Mouse (Mus musculus) retina, postnatal 1 day (tissue): Measurements from ENCODE around the gene Spsb1.
A peak's percentile ranks its signal among the peaks of the same experiment; 100 is the strongest.

Source experiments
- DNase-seq: peaks from one replicate; pipeline ENCODE4 v3.0.0-alpha.2; 2012

Gene Spsb1

DNA sequence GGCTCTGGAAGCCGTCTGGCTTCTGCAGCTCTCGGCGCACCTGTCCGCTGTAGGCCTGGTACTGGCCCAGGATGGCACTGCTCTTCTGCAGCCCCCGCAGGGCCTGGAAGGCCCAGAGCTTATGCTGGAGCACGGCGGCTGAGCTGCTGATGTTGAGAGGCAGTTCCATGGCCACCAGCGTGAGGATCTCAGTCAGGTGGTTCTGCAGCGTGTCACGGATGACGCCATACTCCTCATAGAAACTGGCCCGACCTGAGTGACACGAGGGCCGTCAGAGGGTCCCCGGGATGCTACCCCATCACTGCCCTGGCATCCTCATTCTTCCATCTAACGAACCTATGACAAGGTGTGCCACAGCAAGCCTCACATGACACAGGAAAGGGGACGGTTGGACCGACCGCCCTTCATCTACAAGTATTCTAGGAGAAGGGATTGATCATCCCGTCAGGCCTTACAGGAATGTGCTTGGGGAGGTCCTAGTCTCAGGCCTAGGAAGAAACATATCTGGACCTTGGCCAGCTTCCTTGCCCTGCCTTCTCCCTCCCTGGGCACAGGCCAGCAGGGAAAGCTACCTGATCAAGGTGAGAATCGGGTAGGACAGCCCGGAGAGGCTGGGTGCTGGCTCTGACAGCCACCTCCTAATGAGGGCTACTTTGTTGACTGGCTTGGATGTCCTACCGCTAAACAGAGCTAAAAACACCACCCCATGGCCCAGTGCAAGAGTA is 29.2 kb upstream of the Spsb1 start:
- DNase-seq, result no peak

DNA sequence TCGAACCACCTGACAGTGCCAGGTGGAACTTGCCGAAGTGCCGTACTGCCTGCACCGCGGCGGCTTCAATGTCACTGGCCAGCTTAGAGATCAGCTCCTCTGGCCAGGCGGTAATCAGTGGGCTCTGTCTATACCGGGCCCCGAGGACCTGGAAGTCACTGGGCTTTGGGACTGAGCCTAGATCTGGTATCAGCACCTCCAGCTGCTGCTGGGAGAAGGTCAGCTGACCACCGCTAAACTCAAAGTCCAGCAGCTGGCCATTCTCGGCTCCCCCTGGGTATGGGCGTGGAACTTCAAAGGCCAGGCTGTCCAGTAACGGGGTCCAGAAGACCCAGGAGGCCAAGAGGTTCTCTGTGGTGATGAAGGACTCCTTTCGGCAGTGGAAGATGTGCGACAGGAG is 27.3 kb upstream of the Spsb1 start:
- no peak for DNase-seq

DNA sequence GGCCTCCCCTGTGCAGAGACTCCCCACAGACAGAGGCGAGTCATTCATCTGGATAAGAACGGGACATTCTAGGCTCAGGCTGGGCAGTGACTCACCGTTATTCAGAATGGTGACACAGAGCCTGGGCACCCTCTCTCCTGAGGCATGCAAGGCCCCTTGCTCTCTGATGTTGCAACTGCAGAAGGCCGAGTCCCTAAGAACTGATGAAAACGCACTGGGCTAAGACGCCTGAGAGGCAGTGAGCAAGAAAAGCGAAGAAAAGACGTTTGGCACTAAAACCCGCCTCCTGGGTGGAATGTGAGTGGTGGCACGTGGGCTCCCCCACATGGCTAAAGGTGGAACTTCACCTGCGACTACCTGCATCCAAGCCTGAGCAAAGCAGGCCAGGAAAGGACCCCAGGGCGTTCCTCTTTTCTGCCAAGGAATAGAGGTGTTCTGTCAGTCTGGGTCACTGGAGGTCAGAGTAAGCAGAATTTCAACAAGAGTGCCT is 25.0 kb upstream of the Spsb1 start:
- peak; percentile 86 for DNase-seq

DNA sequence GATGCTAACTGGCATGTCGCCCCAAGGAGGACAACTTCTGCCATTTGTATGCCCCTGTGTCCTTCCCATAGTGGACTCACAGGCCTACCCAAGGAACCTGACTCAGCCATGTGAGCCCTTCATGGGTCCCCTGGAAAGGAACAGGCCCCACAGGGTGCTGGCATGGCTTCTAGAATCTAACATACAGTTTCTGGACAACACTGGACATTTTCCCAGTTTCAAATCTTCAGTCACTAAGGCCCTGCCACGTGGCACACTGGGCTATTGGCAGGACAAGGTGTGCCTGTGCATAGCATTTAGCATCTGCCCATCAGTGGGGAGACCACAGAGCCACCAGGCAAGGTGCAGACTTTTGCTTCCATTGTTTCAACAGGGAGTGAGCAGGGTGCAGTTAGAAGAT is 24.0 kb upstream of the Spsb1 start:
- no peak for DNase-seq

DNA sequence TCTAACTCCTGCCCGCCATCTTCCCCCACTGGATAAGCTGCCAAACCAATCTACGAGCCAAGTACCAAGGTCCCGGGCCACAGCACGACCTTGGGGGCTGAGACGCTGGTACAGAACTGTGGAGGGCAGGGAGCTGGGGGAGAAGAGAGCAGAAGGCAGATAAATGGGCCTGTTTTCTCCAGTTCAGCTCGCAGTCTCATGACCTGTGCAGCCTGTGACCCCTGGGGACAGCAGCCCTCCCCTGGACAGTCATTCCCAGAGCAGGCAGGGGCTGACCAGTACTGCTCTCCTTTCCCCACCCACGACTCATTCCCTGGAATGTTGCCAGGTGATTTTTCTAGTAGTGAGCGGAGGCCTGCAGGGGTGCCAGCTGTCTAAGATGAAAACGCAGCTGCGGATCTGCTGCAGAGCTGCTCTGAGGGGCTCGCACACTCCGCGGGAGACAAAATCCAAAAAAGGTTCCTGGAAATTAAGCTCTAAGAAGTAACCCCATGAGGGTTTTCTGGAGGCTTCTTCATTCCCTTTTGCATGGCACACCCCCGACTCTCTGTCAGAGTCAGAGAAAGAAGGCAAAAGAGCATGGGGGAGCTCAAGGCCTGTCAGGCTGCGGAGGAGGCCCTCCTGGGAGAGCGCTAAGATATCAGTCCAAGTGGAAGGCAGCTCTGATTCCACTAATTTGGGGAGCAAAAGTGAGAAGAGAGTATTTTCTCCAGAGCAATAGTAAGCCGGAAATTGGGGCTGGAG is 23.1 kb upstream of the Spsb1 start:
- peak; percentile 56 for DNase-seq

DNA sequence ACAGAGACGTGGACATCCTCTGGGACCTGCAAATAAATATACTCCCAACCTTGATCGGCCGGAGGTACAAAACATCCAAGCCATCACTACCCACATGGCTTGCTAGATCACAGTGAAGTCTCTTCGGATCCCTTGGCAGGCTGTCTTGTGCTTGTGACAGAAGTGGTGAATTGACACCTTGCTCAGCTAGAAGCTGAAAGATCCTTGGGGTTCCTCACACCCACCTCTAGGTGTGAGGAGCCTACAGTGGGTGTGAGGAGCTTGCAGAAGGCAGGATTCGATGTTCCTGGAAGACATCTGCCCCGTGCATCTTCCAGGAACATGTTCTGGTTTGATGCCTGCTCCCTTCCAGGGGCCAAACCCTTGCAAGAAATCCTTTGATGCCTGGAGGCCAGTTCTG is 22.3 kb upstream of the Spsb1 start:
- no peak for DNase-seq

DNA sequence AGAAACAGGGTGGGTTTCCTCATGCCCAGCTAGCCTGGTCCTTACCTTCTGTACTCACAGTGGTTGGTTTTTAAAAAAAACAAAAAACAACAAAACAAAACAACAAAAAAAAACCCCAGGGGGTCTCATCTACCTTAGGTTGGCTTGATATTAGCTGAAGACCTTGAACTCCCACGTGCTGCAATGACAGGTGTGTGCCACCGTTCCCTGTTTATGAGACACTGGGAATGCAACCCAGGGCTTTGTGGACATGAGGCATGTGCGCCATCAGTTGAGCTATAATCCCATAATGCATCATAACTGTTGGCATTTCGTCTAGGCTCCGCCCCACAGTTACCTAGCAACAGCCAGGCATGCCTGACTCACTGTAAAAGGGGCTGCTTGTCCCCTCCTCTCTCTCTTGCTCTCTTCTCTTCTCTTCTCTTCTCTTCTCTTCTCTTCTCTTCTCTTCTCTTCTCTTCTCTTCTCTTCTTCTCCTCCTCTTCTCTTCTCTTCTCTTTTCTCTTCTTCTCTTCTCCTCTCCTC is 20.9 kb upstream of the Spsb1 start:
- DNase-seq, result peak; percentile 55

DNA sequence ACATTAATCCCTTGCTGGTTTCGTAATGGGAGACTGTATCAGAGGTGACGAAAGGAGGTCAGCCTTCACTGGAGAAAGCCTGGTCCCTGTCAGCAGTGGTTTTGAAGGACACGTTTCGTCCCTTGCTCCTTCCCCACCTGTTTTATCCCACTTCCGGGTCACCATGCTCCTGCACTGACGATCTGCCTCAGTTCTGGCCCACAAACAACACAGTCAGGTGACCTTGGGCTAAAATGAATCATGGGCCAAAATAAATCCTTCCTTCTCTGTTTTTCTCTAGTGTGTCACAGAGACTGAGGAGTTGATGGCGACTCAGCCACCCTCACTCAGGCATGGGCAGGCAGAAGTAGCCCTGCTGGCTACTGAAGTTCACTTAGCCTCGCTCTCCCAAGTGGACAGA is 20.4 kb upstream of the Spsb1 start:
- no peak for DNase-seq

DNA sequence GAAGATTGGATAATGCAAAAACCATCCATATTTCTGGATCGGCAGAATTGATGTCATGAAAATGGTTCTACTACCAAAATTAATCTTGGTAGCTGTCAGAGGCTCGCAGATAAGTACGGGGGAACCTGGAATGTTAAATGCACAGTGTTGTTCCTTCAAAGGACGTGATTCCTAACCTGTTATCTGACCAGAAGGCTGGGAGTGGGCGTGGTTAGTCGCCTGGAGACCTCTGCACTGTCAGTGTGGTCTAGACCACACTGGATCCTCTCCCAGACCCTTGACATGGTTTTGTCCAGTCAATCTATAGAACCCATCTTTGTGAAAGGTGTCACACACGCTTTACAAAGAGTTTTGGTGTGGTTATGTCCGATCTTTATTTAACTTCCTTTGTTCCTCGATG is 16.6 kb upstream of the Spsb1 start:
- no peak for DNase-seq

DNA sequence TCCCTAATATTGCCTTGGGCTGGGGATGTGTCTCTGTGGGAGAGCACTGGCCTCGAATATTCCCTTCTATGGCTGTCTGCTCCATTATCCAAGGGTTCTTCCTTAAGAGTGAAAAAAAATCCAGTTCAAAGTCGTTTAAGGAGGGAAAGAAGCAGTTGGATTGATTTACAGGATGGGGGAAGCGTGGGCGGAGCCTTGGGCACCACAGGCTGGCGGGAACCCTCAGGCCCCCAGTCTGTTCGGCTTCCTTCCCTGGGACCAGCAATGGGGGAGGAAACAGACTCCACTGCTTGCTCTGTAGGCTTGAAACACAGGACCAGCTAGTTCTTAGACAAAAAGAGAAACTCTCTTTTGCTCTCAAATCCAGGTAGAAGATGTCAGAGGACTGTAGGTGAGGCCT is 13.7 kb upstream of the Spsb1 start:
- DNase-seq, result no peak

DNA sequence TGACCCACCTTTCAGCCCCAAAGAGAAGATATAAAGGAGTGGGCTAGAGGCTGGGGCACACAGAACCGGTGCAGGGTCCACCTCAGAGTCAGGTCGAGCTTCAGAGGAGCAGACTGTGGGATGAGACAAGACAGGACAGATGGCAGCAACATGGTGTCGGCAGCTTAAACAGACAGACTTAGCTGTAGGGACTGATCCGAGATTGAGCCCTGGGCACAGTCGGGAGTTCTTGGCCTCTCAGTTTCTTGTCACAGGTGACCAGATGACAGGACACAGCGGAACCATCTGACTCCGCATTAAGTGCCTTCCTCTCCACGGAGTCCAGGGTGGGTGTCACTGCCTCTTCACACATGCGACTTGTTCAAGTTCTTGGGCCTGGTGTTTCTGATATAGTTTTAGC is 12.1 kb upstream of the Spsb1 start:
- DNase-seq, result no peak

DNA sequence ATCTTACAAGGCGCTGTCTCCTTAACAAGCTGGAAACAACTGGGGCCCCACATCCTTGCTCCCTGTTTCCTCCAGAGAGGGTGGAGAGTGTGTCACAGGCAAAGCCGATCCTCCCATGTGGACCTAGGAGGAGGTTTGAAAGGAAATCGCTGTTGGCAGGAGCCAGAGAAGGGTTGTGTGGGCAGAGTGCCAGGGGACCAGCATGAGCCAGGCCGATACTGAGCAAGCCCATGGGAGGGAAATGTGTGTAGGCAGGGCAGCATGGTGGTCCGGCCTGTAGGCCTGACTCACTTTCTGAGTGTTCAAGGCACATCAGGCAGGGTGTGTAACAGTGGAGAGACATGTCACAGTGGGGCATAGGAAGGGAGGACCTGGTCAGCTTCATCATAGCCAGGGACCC is 11.4 kb upstream of the Spsb1 start:
- DNase-seq, result no peak

DNA sequence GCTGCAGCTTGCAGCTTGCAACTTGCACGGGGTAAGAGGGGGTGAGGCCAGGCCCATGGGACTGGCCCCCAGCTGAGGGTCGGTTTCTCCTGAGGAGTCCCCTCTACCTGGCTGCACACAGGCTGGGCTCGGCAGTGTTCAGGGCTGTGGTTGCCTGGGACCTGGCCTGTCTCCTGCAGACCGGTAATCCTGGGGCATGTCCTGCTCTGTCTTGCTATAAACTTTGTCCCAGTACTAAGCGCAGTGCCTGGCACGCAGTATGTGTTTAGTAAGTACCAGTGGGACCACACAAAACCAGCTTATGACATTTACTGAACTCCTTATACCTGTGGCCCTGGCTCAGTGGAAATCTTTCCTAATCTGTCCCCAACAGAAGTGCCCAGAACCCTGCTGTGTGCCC is 10.8 kb upstream of the Spsb1 start:
- DNase-seq, result no peak

DNA sequence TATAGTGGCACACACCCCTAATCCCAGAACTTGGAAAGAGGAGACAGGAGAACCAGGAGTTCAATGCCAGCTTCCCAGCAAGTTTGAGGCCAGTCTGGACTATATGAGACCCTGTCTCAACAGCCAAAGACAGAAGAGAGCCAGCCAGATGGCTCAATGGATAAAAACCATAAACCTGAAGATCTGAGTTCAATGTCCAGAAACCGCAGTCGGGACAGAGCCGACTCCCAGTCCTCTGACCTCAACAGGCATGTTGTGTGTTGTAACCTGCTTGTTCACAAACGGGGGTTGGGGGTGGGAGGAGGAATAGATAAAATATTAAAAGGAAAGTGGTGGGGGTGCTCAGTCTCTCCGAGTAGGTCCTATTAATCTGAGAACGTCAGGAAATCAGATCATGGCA is 10.4 kb upstream of the Spsb1 start:
- no peak for DNase-seq

DNA sequence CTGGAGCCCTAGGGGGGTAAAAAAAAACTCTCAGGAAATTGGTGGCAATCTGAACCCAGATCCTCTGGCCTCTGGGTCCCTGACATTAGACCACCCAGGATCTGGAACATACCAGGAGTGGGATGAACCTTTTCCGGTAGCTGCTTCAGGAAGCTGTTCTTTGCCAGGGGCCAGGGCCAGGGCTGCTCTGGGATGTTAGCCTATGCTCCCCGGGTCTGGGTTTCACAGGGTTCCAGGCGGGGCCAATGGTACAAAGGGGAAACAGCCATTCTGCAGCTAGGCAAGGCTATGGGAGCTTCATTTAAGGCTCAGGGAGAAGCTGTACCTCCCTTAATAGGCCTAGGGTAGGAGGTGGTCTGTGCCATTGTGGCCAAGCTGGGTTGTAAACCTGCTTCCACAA is 9.9 kb upstream of the Spsb1 start:
- DNase-seq, result no peak

DNA sequence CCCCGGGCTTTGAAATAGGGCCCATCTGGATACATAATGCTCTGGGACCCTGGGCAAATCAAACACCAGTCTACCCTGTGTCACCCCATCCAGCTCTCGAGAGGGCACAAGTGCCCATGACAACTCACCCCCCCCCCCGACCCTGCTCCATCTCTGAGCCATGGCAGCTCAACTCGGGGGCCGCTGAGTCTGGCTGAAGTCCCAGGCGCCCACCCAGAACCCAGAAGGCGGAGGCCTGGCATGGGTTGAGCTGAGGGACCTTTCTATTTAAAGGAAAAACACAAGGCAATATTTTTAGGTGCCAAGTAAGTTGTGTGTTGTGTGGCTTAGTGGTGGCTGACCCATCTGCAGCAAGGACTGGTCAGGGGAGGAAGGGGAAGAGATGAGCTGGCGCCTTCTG is 9.4 kb upstream of the Spsb1 start:
- no peak for DNase-seq

DNA sequence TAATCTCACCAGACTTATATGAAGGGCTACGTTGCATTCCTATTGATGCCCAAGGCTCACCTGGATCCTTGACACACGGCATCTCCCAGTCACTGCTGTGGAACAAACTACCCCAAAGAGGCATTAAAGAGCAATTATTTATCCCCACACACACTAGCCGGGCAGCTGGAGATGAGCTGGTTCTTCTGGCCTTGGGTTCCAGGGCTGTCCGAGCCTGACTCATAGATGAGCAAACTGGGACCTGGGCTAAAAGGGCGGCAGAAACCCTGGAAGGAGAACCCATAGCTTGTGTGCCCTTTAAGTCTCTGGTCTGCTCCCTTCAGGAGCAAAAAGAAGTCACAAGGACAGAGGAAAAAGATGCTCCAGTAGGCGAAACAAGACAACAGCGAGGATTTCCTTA is 5.5 kb upstream of the Spsb1 start:
- DNase-seq, result no peak

DNA sequence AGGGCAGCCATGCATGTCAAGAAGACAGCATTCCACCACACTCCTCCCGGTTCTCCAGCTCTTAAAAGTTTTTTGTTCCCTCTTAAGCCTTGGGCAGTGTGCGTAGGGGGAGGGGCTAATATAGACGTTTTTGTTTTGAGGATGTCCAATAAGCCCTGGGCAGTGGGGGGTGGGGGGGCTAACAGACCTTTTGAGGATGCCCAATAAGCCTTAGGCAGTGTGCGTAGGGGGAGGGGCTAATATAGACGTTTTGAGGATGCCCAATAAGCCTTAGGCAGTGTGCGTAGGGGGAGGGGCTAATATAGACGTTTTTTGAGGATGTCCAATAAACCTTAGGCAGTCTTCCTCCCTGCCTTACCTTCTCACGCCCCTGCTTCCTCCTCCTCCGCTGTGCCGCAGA is 5.0 kb upstream of the Spsb1 start:
- DNase-seq, result no peak

DNA sequence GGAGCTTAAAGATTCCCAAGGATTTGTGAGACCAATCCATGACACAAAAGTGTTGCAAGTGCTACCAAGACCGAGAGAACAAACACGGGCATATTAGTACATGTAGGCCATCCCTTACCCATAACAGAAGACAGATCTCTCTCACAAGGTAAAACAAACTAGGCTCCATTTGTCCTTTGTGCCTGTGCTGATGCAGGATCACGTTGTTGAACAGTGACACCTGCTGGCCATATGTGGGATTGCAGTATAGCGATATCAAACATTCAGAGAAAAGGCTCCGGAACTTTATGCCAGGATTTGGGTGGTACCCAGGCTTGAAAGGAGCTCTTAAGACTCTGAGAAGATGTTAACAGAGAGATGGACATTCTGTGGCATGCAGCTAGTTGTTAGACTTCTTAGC is 3.7 kb upstream of the Spsb1 start:
- peak; percentile 88 for DNase-seq

DNA sequence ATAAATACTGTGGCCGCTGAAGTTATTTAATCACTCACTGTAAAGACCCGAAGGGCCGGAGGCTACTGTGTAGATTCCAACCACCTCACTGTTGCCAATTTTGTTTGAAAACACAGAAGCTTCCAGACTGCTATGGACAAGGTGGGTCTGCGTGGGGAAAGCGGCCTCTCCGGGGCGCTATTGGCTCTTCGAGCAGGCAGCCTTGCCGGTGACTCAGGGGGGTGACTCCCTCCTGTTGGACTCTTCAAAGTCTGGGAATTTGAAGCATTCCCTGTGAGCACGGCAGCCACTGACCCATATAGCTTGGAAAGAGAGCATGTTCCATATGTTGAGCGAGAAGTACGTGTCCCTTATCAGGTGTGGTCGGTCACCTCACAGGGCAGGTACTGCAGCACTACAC is 1.2 kb upstream of the Spsb1 start:
- DNase-seq, result no peak

DNA sequence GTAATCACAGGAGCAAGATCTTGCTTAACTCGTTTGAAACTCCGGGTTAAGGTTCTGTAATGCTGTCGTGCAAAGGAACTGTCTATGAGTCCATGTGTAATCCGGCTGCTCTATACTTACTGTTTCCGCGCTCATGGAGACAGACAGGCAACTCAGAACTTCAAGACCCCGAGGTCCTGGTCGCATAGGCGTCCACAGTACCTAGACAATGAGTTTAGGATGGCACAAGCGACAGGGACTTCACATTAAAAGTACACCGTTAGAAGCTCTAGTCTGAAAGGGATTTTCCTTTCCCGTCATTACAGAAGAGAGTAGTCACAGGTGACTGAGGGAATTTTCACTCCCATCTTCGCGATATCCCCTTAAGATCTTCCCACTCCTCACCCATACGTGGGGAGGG is 788 bp upstream of the Spsb1 start:
- DNase-seq, result no peak

DNA sequence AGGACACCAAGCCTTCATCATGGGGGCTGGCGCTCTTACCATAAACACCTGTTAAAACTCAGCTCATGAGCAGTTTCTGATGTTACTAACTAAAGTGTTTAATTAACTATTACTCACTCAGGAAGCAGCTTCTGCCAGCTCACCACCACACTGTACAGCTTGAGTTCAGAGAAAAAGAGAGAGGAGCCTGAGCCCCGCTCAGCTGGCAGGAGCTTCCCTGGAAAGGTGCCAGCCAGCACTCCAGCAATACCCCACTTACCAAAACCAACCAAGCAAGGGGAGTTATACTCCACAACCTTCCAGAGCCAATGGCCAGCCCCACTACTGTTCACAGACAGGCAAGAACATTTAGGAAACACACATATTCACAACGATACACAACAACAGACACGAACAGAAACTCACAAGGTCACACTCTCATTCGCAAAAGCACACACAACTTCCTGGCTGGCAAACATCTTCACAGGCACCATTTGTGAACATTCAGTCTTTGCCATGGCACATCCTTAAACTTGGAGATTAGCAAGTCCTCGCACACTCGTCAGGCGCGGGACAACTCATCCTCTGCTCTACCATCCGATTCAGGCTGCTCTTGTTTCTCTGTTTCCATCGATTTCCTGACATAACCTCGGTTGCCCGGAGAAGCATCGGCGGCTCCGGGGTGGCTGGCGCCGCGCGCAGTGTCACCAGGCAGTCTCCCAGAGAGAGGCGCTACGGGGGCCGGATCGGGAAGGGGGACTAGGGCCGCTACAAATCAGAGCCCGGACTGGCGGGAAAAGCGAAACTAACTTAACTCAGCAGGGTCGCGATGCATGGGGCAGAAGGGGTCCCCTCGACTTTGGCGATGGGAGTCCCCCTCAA is 992 bp downstream of the Spsb1 start:
- DNase-seq, result peak; percentile 72

DNA sequence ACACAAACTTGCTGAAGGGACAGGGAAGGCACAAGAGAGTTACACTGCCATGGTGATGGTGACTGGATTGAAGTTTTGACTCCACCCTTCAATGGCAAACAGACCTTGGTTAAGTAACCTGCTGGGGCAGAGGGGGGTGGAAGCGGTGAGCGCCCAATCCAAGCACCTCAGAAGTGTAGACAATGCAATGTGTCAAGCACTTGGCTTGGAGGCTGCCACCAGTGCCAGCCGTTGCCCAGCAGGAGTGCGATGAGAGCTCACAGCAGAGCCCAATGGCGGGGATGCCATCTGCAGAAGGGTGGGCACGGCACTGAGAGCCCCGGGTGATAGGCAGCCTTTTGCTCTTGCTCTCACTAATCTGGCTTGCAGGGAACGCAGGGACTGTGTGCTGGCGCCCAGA is 2.6 kb downstream of the Spsb1 start:
- DNase-seq, result no peak

DNA sequence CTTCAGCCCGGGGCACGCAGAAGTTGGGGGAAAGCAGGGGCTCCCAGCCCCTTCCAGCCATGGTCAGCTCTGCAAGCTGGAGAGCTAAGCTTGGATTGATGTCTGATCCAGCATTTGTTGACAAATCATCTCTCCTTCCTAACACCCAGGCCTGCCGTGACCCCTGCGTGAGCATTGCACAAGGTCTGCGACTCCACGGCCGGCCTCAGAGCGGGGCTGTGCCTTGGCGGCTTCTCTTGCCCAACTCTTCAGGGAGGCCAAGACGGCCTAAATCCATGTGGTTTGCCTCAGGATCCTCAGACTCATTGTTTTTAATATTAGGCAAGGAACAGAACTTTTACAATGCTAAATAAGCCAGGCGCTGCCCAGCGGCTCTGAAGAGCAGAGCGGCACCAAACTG is 3.6 kb downstream of the Spsb1 start:
- no peak for DNase-seq
